ENCODE assay signal across 32 mouse cellular contexts in genomic region chr12:11195031-11195430, GRCm38 (mm10). TPM values are rescaled to one million over a fixed set of nuclear protein-coding genes. Genes with fewer than 3 reads are reported as not detected.
DNase-seq lines count a peak whose midpoint lies in the region; ATAC-seq and TF ChIP-seq lines count a peak whose summit lies in the region.
"Had no signal": no experiment of that assay in that cellular context is flagged by ENCODE, and none has a peak within 500 bp of the region (broad histone marks: within the 10 kb centered on the region; RNA-seq: fewer than 3 reads in every experiment).

No protein-coding gene starts in this region.

- no peaks in the 10 kb centered on the region for H3K36me3 ChIP-seq in lung, postnatal 0 days (ENCODE audit: insufficient read depth, low read length)
- no peaks in the 10 kb centered on the region for H3K36me3 ChIP-seq in forebrain, embryonic 15.5 days
- H3K36me3 ChIP-seq: G1E; liver, embryonic 13.5 days; midbrain, embryonic 10.5 days had no signal

- H3K27me3 ChIP-seq in lung, postnatal 0 days (replicated peaks; ENCODE audit: insufficient read depth, low read length), result no peaks in the 10 kb centered on the region
- H3K27me3 ChIP-seq in forebrain, embryonic 15.5 days, result no peaks in the 10 kb centered on the region
- H3K27me3 ChIP-seq: liver, embryonic 13.5 days had no signal

- H3K27ac ChIP-seq in lung, postnatal 0 days (ENCODE audit: low read length), result no peak overlapping the region
- no peak overlapping the region for H3K27ac ChIP-seq in forebrain, embryonic 15.5 days (replicated peaks)
- H3K27ac ChIP-seq: hindbrain, postnatal 0 days; kidney, postnatal 0 days; left cerebral cortex, adult 2 months; liver, embryonic 13.5 days; midbrain, embryonic 10.5 days had no signal

- no peak overlapping the region for H3K4me2 ChIP-seq in lung, postnatal 0 days (replicated peaks; ENCODE audit: low read depth, low read length)
- no peak overlapping the region for H3K4me2 ChIP-seq in forebrain, embryonic 15.5 days (replicated peaks)
- H3K4me2 ChIP-seq: liver, embryonic 13.5 days; lung, embryonic 14.5 days had no signal

- 96% methylated on average over 1 of the region's 1 CpGs for WGBS in lung, postnatal 0 days
- 87% methylated on average over 1 of the region's 1 CpGs for WGBS in forebrain, embryonic 15.5 days

- no peak overlapping the region for H3K4me3 ChIP-seq in lung, postnatal 0 days (ENCODE audit: low read depth, low read length)
- H3K4me3 ChIP-seq in forebrain, embryonic 15.5 days, result no peak overlapping the region
- H3K4me3 ChIP-seq: left cerebral cortex, adult 2 months; liver, embryonic 13.5 days; midbrain, embryonic 10.5 days had no signal

- no peak for TF ChIP-seq EP300 in lung, postnatal 0 days (IDR thresholded peaks at IDR 0.05)

- H3K4me1 ChIP-seq in lung, postnatal 0 days (ENCODE audit: insufficient read depth, low read depth, low read length), result no peaks in the 10 kb centered on the region
- no peaks in the 10 kb centered on the region for H3K4me1 ChIP-seq in forebrain, embryonic 15.5 days
- H3K4me1 ChIP-seq: liver, embryonic 13.5 days had no signal

- ATAC-seq in lung, postnatal 0 days, result peak; percentile 44; the same call in 1 of the 2 replicates
- ATAC-seq in granulocyte monocyte progenitor cell, adult 5-6 weeks (replicated peaks; ENCODE audit: poor library complexity, severe bottlenecking), result peak; percentile 52
- no peak for ATAC-seq in forebrain, embryonic 15.5 days (replicated peaks)
- ATAC-seq: forebrain, embryonic 14.5 days; hindbrain, postnatal 0 days; intestine, embryonic 16.5 days; midbrain, embryonic 16.5 days had no signal

- no peaks in the 10 kb centered on the region for H3K9me3 ChIP-seq in lung, postnatal 0 days (ENCODE audit: low read length)
- no peaks in the 10 kb centered on the region for H3K9me3 ChIP-seq in forebrain, embryonic 15.5 days
- H3K9me3 ChIP-seq: G1E; liver, embryonic 13.5 days; midbrain, embryonic 10.5 days had no signal

- no peak overlapping the region for H3K9ac ChIP-seq in lung, postnatal 0 days (replicated peaks; ENCODE audit: low read depth)
- H3K9ac ChIP-seq in forebrain, embryonic 15.5 days (replicated peaks), result no peak overlapping the region
- H3K9ac ChIP-seq: liver, embryonic 13.5 days; lung, embryonic 14.5 days had no signal

- peak; percentile 30 to 32 for DNase-seq in adrenal gland, postnatal 36 days
- DNase-seq in adrenal gland, postnatal 4 days (ENCODE audit: low spot score in 2 of 2), result no peak
- DNase-seq in lung, postnatal 0 days (ENCODE audit: low spot score), result peak; percentile 52
- DNase-seq in lung, postnatal 14 days, result no peak
- DNase-seq in right cerebral cortex, postnatal 36 days (ENCODE audit: low spot score in 2 of 2), result no peak
- DNase-seq: adrenal gland, postnatal 14 days; cerebellum, adult 9-10 months; gastrocnemius, postnatal 10 days; liver, embryonic 13.5 days; lung, embryonic 14.5 days; right cerebral cortex, adult 18-20 months; thymus, adult 2 months; thymus, postnatal 4 days had no signal

- no peak for TF ChIP-seq CTCF in lung, postnatal 0 days (IDR thresholded peaks at IDR 0.05)

RNA-seq across cellular contexts. Expression of gene Msgn1, which starts 13.7 kb away (rescaled TPM):
- not detected for total RNA-seq in adrenal gland, postnatal 36 days (2021)
- not detected for total RNA-seq in adrenal gland, postnatal 4 days (2021)
- polyA plus RNA-seq in lung, postnatal 0 days (2015; fragmentation: Nextera tagmentation; extraction: Ambion mirVana), result not detected in 2 replicates
- not detected in 2 replicates for total RNA-seq in granulocyte monocyte progenitor cell, adult 5-6 weeks (2014; fragmentation: Nextera tagmentation)
- not detected in 2 replicates for total RNA-seq in granulocyte monocyte progenitor cell, adult 5-6 weeks (2017)
- not detected in 2 replicates for polyA plus RNA-seq in forebrain, embryonic 15.5 days (2015; fragmentation: Nextera tagmentation; extraction: Ambion mirVana)
- total RNA-seq: adrenal gland, postnatal 14 days; G1E; gastrocnemius, postnatal 10 days; heart, adult 8-10 months; hindbrain, postnatal 0 days; layer of hippocampus, postnatal 10 days; left cerebral cortex, adult 2 months; left cerebral cortex, postnatal 36 days had no signal
- polyA plus RNA-seq: embryonic facial prominence, embryonic 14.5 days; forebrain, embryonic 14.5 days; G1E; hindbrain, embryonic 11.5 days; hindbrain, postnatal 0 days; intestine, embryonic 16.5 days; kidney, postnatal 0 days; large intestine, adult 2 months; liver, embryonic 13.5 days; lung, embryonic 14.5 days; midbrain, embryonic 10.5 days; midbrain, embryonic 16.5 days; neural tube, embryonic 14.5 days; small intestine, adult 2 months; stomach, embryonic 16.5 days had no signal

RNA-seq across cellular contexts. Expression of gene Kcns3, which starts 44.2 kb away (rescaled TPM):
- 1 to 10 TPM; 4.1 to 5.1 TPM for total RNA-seq in adrenal gland, postnatal 36 days (2021)
- 1 to 10 TPM; 4.9 to 5.3 TPM for total RNA-seq in adrenal gland, postnatal 4 days (2021)
- polyA plus RNA-seq in lung, postnatal 0 days (2015; fragmentation: Nextera tagmentation; extraction: Ambion mirVana), result 8.8 and 11.0 TPM in 2 replicates
- total RNA-seq in granulocyte monocyte progenitor cell, adult 5-6 weeks (2014; fragmentation: Nextera tagmentation), result not detected in 2 replicates
- total RNA-seq in granulocyte monocyte progenitor cell, adult 5-6 weeks (2017), result not detected in 2 replicates
- polyA plus RNA-seq in forebrain, embryonic 15.5 days (2015; fragmentation: Nextera tagmentation; extraction: Ambion mirVana), result 0.28 and 0.39 TPM in 2 replicates

Comparison
In these comparisons a context has a peak if more than half of its experiments do, and no peak if none do; other contexts are left out.
1. DNase-seq: peak in adrenal gland, postnatal 36 days (2 of 2) and lung, postnatal 0 days (single experiment); none in adrenal gland, postnatal 4 days (0 of 2), lung, postnatal 14 days (single experiment) and right cerebral cortex, postnatal 36 days (0 of 2).
2. RNA of gene Kcns3, which starts 44.2 kb away (total RNA-seq): 4.9 to 5.3 TPM in adrenal gland, postnatal 4 days and 4.1 to 5.1 TPM in adrenal gland, postnatal 36 days; not detected in granulocyte monocyte progenitor cell, adult 5-6 weeks; every median in the first group is over 4 times any median in the second.